Mouse (Mus musculus) bone marrow, adult 2 months (tissue): ENCODE data around the gene Pnlip.

Experiments used
- CTCF ChIP-seq: fragments of 200-500 bp; IDR thresholded peaks from 2 replicates; pipeline ENCODE4 v1.5.1; 2011; ENCODE audit warnings: low read length, control low read depth; ENCODE audit not compliant: control insufficient read depth, insufficient read depth
- POLR2A ChIP-seq: fragments of 200-500 bp; IDR thresholded peaks from 2 replicates; pipeline ENCODE4 v1.6.1; 2011; ENCODE audit warnings: low read depth, mild to moderate bottlenecking, control low read depth, low read length, borderline replicate concordance; ENCODE audit not compliant: control insufficient read depth

DNA sequence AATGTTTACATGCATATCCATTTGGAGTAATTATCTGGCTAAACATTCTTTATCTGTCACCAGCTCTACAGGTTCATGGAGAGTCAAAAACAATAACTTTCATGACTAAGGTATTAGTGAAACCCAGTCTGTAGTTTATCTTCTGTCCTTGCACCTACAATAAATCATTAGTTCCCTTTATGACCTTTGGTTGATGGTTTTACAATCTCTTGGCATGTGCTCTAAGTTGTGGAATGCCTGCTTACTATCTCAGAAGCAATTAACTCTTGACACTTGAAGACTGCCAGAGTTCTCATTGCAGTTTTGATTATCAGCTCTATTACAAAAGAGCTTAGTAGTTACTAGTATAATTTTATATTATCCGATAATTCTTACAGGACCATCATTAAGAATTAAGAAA, 36.6 kb downstream of the Pnlip start:
- no peak for TF ChIP-seq CTCF
- TF ChIP-seq POLR2A: no peak
